Mouse (Mus musculus) neural tube, embryonic 13.5 days (tissue): ENCODE measurements around the gene Nkx1-2. TPM values are rescaled to one million over a fixed set of nuclear protein-coding genes. Genes with fewer than 3 reads are reported as not detected.

Experiments used
- ATAC-seq: fragments of 200-750 bp; cut with Nextera tagmentation; 2 replicates; pipeline ENCODE4 v1.8.0; 2017; ENCODE audit warnings: low read depth, mild to moderate bottlenecking, moderate TSS enrichment, moderate library complexity
- H3K27ac ChIP-seq: fragments of 300-500 bp; sonication (generic); replicated peaks from 2 replicates; pipeline ENCODE4 v1.5.1; 2015; ENCODE audit warnings: moderate library complexity, mild to moderate bottlenecking, inconsistent platforms
- H3K27me3 ChIP-seq: fragments of 300-500 bp; sonication (generic); 2 replicates; pipeline ENCODE4 v1.6.1; 2015; ENCODE audit warnings: mild to moderate bottlenecking, inconsistent platforms
- H3K36me3 ChIP-seq: fragments of 300-500 bp; sonication (generic); 2 replicates; pipeline ENCODE4 v1.6.1; 2015; ENCODE audit warnings: mild to moderate bottlenecking, inconsistent platforms
- H3K4me1 ChIP-seq: fragments of 300-500 bp; sonication (generic); replicated peaks from 2 replicates; pipeline ENCODE4 v1.6.1; 2015; ENCODE audit warnings: inconsistent platforms
- H3K4me2 ChIP-seq: fragments of 300-500 bp; sonication (generic); 2 replicates; pipeline ENCODE4 v1.6.1; 2015; ENCODE audit warnings: inconsistent platforms, mild to moderate bottlenecking, moderate library complexity
- H3K4me3 ChIP-seq: fragments of 300-500 bp; sonication (generic); 2 replicates; pipeline ENCODE4 v1.5.1; 2015; ENCODE audit warnings: mild to moderate bottlenecking, inconsistent platforms
- H3K9ac ChIP-seq: fragments of 300-500 bp; sonication (generic); 2 replicates; pipeline ENCODE4 v1.6.1; 2015; ENCODE audit warnings: moderate library complexity, mild to moderate bottlenecking, inconsistent platforms
- H3K9me3 ChIP-seq: fragments of 300-500 bp; sonication (generic); 2 replicates; pipeline ENCODE4 v1.6.1; 2016; ENCODE audit warnings: inconsistent platforms
- WGBS: fragments of 180-500 bp; shearing (Covaris S2); methylation state at CpG from one replicate; pipeline ENCODE4 v1.1.7; 2015; 5-methylcytosine and 5-hydroxymethylcytosine counted together
- polyA plus RNA-seq: library from polyadenylated mRNA; unstranded; fragments of >200 nt; fragmentation: Nextera tagmentation; extraction: Ambion mirVana; gene quantifications from 2 replicates; pipeline ENCODE4 v1.2.1, GENCODE M21; 2015

Gene Nkx1-2
- polyA plus RNA-seq, 1 experiment from 2014 or later, result 1.5 TPM

DNA sequence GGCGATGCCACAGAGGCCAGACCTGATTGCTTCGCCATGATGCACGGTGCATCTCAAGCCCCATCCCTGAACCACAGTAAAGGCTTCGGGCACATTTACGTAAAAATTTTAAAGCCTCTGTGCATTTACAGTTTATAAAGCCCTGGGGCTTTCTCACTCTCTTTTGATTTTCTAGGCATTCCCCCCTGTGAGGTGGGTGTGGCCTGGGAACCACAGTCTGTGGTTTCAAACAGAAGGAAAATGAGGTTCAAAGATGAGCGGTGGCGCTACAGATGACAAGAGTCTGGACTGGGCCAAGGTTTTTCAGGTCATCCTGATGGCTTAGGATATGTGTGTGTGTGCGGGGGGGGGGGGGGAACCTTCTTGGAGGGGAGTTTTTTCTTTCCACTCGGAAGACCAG lies 589 bp upstream of the Nkx1-2 start:
- H3K9ac ChIP-seq, result peak overlapping the region; percentile 34; the same call in 1 of the 2 replicates
- H3K4me2 ChIP-seq, result peak overlapping the region; percentile 64
- ATAC-seq, result no peak
- peaks cover 92% of the 10 kb centered on the region for H3K27me3 ChIP-seq
- H3K36me3 ChIP-seq, result no peaks in the 10 kb centered on the region
- peaks cover 45% of the 10 kb centered on the region for H3K4me1 ChIP-seq
- 2% methylated on average over 9 of the region's 9 CpGs for WGBS
- no peak overlapping the region for H3K27ac ChIP-seq
- no peaks in the 10 kb centered on the region for H3K9me3 ChIP-seq
- peak overlapping the region; percentile 37 for H3K4me3 ChIP-seq

DNA sequence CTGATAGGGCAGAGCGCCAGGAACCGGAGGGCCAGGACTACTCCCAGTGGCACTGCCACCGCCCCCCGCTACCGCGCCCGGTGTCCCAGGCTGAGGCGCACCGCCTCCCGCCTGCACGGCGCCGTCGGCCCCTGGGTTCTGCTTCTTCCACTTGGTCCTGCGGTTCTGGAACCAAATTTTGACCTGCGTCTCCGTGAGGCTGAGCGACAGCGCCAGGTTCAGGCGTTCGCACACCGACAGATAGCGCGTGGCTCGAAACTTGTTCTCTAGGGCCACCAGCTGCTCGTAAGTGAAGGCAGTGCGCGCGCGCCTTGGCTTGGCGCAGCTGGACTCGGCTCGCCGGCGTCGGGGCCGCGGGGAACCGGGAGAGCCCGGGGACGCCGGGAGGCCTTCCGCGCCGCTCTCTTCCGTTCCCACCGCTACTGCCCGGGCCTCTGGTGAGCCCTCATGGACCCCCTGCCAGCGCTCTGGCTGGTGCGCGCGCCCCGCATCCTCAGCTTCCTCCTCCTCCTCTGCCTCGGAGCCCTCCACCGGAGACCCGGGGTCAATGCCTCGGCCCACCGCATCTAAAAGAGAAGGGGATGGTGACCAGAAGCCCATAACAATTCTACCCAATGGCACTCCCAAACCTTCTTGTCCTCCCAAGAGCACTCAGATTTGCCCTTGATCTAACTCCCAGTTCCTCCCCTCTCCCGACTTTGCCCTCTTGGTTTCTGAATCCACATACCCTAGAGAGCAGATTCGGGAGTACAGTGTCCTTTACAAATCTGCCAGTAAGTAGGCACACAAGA lies 2.0 kb downstream of the Nkx1-2 start:
- WGBS, result under 1% methylated on average over 57 of the region's 60 CpGs
- Histone ChIP-seq H3K36me3 (no peaks in the 10 kb centered on the region), H3K9ac (peak overlapping the region; percentile 61), H3K27me3 (peaks cover 80% of the 10 kb centered on the region), H3K4me2 (peak overlapping the region; percentile 79), H3K4me1 (peaks cover 45% of the 10 kb centered on the region), H3K27ac (no peak overlapping the region), H3K9me3 (no peaks in the 10 kb centered on the region), H3K4me3 (peak overlapping the region; percentile 45)
- peak; percentile 48 for ATAC-seq

DNA sequence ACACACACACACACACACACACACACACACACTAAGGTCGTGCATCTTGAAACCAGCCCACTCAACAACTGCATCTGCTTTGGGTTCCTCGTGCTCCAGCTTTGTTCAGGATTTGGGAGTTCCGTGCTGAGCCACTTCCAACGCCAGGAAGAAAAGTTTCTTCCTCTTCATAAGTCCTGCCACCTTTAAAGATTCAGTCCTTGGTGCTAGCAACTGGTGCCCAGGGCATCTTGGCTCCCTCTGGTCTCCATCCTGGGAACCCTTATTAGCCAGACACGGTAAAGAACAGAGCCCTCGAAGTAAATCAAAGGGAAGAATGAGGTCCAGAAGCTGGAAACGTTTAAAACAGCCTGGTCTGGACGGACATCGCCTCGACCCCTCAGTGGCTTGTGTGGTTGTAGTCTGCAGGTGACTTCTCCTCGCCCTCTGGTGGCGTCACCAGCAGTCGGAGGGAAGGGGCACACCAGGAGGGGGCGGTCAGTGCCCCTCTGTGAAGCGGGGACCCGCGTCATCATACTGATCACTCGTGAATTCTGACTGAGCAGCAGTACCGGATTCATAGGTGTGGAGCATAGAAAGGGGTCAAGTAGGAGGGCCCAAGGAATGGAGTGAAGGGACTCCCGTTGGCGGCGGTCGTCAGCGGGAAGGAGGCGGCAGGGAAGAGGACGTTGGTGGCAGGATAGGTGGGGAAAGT lies 2.7 kb downstream of the Nkx1-2 start:
- Histone ChIP-seq H3K4me3 (peak overlapping the region; percentile 45), H3K9ac (peak overlapping the region; percentile 61; the same call in 1 of the 2 replicates), H3K9me3 (no peaks in the 10 kb centered on the region), H3K4me2 (peak overlapping the region; percentile 79), H3K27ac (no peak overlapping the region), H3K36me3 (no peaks in the 10 kb centered on the region), H3K4me1 (peaks cover 45% of the 10 kb centered on the region), H3K27me3 (peaks cover 73% of the 10 kb centered on the region)
- ATAC-seq, result peak; percentile 25; the same call in 1 of the 2 replicates
- 8% methylated on average over 26 of the region's 26 CpGs for WGBS

DNA sequence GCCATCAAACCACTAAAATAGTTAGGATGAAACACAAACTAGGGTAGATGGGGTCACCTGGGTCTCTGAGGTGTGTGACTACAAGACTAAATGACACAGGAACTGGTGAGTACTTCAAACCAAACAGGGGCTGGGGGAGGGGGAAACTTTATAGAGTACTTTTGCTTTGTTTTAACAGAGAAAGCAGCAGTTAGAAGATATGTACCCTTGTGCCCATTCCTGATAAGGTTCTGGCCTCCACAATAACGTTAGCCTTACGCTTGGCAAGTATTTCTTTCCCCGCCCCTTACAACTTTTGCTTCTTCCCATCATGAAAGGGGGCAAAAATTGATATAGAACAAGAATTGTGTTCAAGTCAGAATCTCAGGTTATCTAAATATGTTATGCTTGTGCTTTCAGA lies 3.6 kb downstream of the Nkx1-2 start:
- Histone ChIP-seq H3K36me3 (no peaks in the 10 kb centered on the region), H3K9me3 (no peaks in the 10 kb centered on the region), H3K4me3 (no peak overlapping the region), H3K27ac (no peak overlapping the region), H3K4me1 (peaks cover 42% of the 10 kb centered on the region), H3K27me3 (peaks cover 64% of the 10 kb centered on the region), H3K4me2 (no peak overlapping the region), H3K9ac (no peak overlapping the region)
- no peak for ATAC-seq
- WGBS, result 80% methylated on average over 3 of the region's 3 CpGs

DNA sequence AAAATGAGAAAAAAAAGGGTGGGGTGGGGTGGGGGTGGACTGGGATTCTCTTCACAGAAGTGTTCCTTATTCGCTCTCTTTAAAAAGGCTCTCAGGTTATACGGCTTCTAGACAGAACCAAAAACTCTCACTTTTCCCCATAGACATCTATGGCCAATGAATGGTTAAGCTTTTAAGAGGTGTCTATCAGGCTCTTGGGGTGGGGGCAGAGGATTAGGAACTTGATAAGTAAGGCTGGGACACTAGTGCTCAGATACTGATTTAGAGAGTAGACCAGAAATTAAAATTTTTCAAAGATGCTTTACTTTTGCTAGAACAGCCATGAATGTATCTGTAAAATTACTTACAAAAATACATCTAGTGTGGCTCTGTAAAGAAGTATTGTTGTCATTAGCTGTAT lies 5.1 kb downstream of the Nkx1-2 start:
- no peak overlapping the region for H3K4me3 ChIP-seq
- WGBS, result 87% methylated on average over 2 of the region's 2 CpGs
- no peak for ATAC-seq

DNA sequence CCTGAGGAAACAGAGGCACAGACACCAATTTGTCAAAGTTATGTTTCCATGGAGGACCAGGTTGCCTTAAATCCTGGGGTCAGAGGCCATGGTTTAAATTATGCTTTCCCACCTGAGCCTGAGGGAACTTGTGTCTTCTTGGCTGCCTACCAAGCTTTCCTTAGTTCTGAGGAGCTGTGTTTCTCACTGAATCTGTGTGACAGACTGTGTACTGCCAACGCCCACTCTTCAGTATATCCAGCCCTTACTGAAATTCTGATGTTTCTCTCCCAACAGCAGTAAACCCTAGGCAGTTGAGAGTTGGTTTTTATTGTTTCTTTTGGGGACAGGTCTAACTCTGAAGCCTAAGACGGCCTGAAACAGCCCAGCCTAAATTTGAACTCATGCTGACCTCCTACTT lies 5.7 kb downstream of the Nkx1-2 start:
- Histone ChIP-seq H3K9ac (no peak overlapping the region), H3K27me3 (peaks cover 43% of the 10 kb centered on the region), H3K4me3 (no peak overlapping the region), H3K9me3 (no peaks in the 10 kb centered on the region), H3K36me3 (no peaks in the 10 kb centered on the region), H3K4me2 (no peak overlapping the region), H3K27ac (no peak overlapping the region), H3K4me1 (peaks cover 22% of the 10 kb centered on the region)
- WGBS, result 51% methylated on average over 2 of the region's 2 CpGs
- no peak for ATAC-seq

More for the DNA sequence above, 5.1 kb downstream of the Nkx1-2 start:
- Histone ChIP-seq H3K9me3 (no peaks in the 10 kb centered on the region), H3K27me3 (peaks cover 49% of the 10 kb centered on the region), H3K36me3 (no peaks in the 10 kb centered on the region), H3K9ac (no peak overlapping the region), H3K4me2 (no peak overlapping the region), H3K27ac (no peak overlapping the region), H3K4me1 (peaks cover 28% of the 10 kb centered on the region)

DNA sequence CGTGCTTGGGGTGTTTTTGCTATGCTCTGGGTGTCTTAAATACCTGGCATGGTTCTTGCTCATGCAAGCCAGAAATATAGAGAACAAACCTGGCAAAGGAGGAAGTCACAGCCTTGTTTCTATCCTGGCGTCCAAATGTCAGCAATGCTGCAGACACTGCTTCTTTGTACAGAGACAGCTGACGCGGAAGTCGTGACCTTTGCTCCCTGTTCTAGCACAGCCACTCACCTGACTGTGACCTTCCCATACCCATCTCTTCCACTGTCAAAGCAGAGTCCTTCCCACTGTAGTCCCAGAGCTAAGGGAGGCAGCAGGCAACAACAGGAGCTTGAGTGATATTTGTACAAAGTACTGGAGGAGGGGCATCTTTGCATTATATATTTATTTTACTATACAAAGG lies 9.8 kb downstream of the Nkx1-2 start:
- H3K9me3 ChIP-seq, result no peaks in the 10 kb centered on the region
- no peak overlapping the region for H3K27ac ChIP-seq
- no peak overlapping the region for H3K9ac ChIP-seq
- H3K36me3 ChIP-seq, result no peaks in the 10 kb centered on the region
- no peaks in the 10 kb centered on the region for H3K4me1 ChIP-seq
- ATAC-seq, result no peak
- 62% methylated on average over 5 of the region's 5 CpGs for WGBS
- H3K27me3 ChIP-seq, result 0 out of 2 replicates have a peak, but pooled peaks cover 3% of the 10 kb centered on the region
- H3K4me2 ChIP-seq, result no peak overlapping the region
- no peak overlapping the region for H3K4me3 ChIP-seq

DNA sequence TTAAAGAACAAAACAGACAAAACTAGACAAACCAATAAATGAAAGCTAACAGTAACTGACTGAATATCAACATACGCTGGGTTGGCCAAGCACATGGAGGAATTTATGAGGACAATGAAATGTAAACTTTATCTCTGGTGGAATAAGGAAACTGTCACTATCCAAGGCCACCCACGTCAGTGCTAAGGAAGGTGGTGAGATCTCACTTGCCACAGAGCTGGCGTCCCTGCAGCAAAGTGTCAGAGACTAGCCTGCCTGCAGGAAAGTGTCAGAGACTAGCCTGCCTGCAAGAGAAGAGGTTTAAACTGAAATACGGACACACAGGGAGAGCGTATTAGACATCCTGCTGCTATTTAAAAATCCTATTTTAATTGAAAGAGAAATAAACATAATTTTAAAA lies 12.3 kb downstream of the Nkx1-2 start:
- H3K27me3 ChIP-seq, result no peaks in the 10 kb centered on the region
- no peaks in the 10 kb centered on the region for H3K36me3 ChIP-seq
- no peak for ATAC-seq
- WGBS, result 71% methylated on average over 5 of the region's 5 CpGs
- no peak overlapping the region for H3K9ac ChIP-seq
- H3K4me3 ChIP-seq, result no peak overlapping the region
- H3K4me1 ChIP-seq, result no peaks in the 10 kb centered on the region
- H3K27ac ChIP-seq, result no peak overlapping the region
- H3K4me2 ChIP-seq, result no peak overlapping the region
- H3K9me3 ChIP-seq, result no peaks in the 10 kb centered on the region

DNA sequence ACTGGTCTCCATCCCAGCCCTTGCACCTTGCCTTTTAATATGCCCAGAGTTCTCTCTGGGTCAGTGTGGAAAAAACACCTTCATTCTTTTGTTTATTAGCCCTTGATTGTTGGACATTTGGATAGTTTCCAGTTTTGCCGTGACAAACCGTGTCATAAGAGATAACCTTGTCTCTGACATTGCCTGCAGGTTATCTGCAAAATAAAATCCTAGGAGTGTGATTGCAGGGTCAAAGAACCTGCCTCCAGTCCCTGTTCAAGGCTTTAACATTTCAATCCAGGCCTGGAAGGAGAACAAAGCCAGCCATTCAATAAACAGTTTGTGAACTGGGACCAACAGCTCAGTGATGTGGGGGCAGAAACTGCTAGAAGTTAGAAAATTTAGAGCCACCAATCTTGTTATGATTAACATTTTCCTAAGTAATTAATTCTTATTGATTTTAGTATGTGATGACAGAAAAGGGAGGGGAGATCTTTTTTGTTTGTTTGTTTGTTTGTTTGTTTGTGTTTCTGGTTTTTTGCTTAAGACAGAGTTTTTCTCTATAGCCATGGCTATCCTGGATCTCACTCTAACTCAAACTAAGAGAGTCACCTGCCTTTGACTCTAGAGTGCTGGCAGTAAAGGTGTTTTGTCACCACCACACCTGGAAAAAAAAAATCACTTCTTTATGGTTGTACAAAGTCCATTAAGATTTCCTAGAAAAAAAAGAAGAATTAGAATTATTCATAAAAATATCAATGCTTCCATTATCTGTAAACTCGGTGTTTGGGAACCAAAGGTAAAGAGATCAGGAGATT lies 13.5 kb downstream of the Nkx1-2 start:
- H3K4me3 ChIP-seq, result no peak overlapping the region
- no peak overlapping the region for H3K4me2 ChIP-seq
- no peaks in the 10 kb centered on the region for H3K36me3 ChIP-seq
- H3K9me3 ChIP-seq, result no peaks in the 10 kb centered on the region
- H3K9ac ChIP-seq, result no peak overlapping the region
- H3K4me1 ChIP-seq, result no peaks in the 10 kb centered on the region
- H3K27ac ChIP-seq, result no peak overlapping the region
- H3K27me3 ChIP-seq, result no peaks in the 10 kb centered on the region
- ATAC-seq, result no peak
- 68% methylated on average over 3 of the region's 3 CpGs for WGBS

DNA sequence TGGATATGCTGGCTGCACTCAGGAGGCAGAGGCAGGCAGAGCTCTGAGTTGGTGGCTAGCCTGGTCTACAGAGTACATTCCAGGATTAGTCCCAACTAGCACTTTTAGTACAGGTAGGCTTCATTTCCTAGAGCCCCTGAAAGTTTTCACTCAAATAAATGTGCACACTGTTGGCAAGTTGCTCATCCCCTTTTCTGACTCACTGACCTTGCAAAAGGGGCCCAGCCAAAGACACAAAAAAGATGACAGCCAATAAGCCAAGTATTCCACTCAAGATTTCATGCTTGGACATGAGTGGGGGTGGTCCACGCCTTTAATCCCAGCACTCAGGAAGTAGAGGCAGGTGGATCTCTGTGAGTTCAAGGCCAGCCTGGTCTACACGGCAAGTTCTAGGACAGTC lies 18.0 kb downstream of the Nkx1-2 start:
- ATAC-seq, result no peak
- WGBS, result 91% methylated on average over 2 of the region's 2 CpGs

DNA sequence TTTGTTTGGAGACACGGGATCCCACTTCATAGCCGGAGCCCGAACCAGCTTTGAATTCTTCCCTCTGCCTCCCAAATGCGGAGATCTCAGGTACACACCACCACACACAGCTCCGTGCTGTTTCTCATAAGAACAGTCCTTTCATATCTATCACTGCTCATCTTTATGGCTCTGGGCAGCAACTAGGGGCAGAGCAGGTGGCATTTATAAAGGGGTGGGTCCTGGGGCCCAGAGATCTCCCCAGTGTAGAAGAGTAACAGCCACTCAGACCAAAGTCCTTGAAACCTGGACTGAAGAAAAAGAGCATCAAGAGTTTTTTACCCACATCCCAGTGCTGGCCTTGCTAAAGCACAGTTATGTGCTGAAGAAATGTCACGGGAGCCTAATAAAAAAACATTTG lies 18.9 kb downstream of the Nkx1-2 start:
- no peak for ATAC-seq
- no peak overlapping the region for H3K4me2 ChIP-seq
- WGBS, result 79% methylated on average over 6 of the region's 6 CpGs
- H3K36me3 ChIP-seq, result no peaks in the 10 kb centered on the region
- no peaks in the 10 kb centered on the region for H3K9me3 ChIP-seq
- H3K4me3 ChIP-seq, result no peak overlapping the region
- no peaks in the 10 kb centered on the region for H3K27me3 ChIP-seq
- no peak overlapping the region for H3K27ac ChIP-seq
- no peak overlapping the region for H3K9ac ChIP-seq
- H3K4me1 ChIP-seq, result peaks cover 6% of the 10 kb centered on the region

More for the DNA sequence above, 18.0 kb downstream of the Nkx1-2 start:
- Histone ChIP-seq H3K4me3 (no peak overlapping the region), H3K27me3 (no peaks in the 10 kb centered on the region), H3K9me3 (no peaks in the 10 kb centered on the region), H3K4me1 (peaks cover 2% of the 10 kb centered on the region), H3K9ac (no peak overlapping the region), H3K36me3 (no peaks in the 10 kb centered on the region), H3K27ac (no peak overlapping the region), H3K4me2 (no peak overlapping the region)

DNA sequence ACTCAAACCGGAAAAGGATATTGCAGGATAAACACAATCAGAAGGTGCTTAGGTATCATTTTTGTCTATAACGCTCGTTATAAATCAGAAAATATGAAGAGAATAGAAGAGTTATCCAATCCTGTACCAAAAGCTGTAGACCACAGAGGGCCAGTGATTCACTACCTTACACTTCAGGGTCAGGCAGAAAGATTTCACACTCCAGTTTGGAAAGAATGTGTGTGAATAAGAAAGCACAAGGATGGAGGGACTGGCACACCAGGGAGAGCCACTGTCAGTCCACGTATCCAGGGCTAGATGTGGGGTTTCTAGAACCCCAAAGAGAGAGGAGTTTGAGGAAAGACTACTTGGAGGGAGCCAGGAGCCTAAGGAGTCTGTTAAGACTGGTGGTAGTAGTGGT lies 22.5 kb downstream of the Nkx1-2 start:
- H3K9ac ChIP-seq, result no peak overlapping the region
- H3K9me3 ChIP-seq, result no peaks in the 10 kb centered on the region
- H3K4me3 ChIP-seq, result no peak overlapping the region
- H3K36me3 ChIP-seq, result no peaks in the 10 kb centered on the region
- H3K27ac ChIP-seq, result no peak overlapping the region
- peak overlapping the region; percentile 65 for H3K4me2 ChIP-seq
- ATAC-seq, result no peak
- peaks cover 16% of the 10 kb centered on the region for H3K4me1 ChIP-seq
- H3K27me3 ChIP-seq, result no peaks in the 10 kb centered on the region
- 70% methylated on average over 4 of the region's 4 CpGs for WGBS
